Mouse (Mus musculus): ENCODE data around the gene Fam234b. TPM values are rescaled to one million over a fixed set of nuclear protein-coding genes. Genes with fewer than 3 reads are reported as not detected.
A peak's percentile ranks its signal among the peaks of the same experiment; 100 is the strongest.

The Fam234b gene
- total and polyA plus RNA-seq, 2 experiments from 2014 or later, result 90.5 to 114 TPM

- no peak overlapping the region for H3K4me3 ChIP-seq (ENCODE audit: low read depth, low read length)
- no peak for DNase-seq (ENCODE audit: low spot score)
- peaks cover 30% of the 10 kb centered on the region for H3K36me3 ChIP-seq (ENCODE audit: insufficient read depth, low read length)
Observed at GRCm38 (mm10) chr6:135212666-135213065, 14.9 kb downstream of the Fam234b start.

DNA sequence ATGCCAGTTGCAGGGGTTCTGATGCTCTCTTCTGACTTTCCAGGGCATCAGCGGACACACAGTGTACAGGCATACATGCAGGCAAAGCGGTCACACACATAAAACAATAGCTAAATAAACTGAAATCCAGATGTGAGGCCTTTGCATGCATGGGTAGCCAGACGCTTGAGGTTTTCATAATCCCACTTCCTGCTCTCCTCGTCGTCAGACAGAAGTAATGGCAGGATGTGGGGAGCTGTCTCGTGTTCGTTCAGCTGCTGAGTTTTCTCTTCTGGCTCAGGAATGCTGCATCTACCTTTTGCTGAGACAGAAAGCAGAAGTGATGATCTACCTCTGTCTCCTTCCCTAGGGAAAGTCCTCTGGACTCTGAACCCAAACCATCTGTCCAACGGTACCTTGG, 20.6 kb downstream of the Fam234b start:
- Histone ChIP-seq H3K4me2 (ENCODE audit: low read depth, low read length, poor library complexity, severe bottlenecking) (no peak overlapping the region), H3K27me3 (ENCODE audit: insufficient read depth, low read length) (no peaks in the 10 kb centered on the region), H3K27ac (ENCODE audit: low read depth, low read length) (no peak overlapping the region), H3K9ac (replicated peaks; ENCODE audit: low read length, poor library complexity, severe bottlenecking) (no peak overlapping the region), H3K4me3 (ENCODE audit: low read depth, low read length) (no peak overlapping the region), H3K36me3 (ENCODE audit: insufficient read depth, low read length) (peaks cover 35% of the 10 kb centered on the region), H3K4me1 (ENCODE audit: insufficient read depth, low read length) (no peaks in the 10 kb centered on the region), H3K9me3 (ENCODE audit: low read length) (no peaks in the 10 kb centered on the region)
- 83% methylated on average over 8 of the region's 8 CpGs for WGBS
- no peak for DNase-seq (ENCODE audit: low spot score)
- ATAC-seq (ENCODE audit: low FRiP score), result no peak
- no peak for TF ChIP-seq CTCF (IDR thresholded peaks at IDR 0.05)

More at GRCm38 (mm10) chr6:135212666-135213065, 14.9 kb downstream of the Fam234b start:
- H3K27ac ChIP-seq (ENCODE audit: low read depth, low read length), result no peak overlapping the region
- no peak for ATAC-seq (ENCODE audit: low FRiP score)
- WGBS, result 38% methylated on average over 2 of the region's 2 CpGs
- no peaks in the 10 kb centered on the region for H3K27me3 ChIP-seq (ENCODE audit: insufficient read depth, low read length)
- H3K4me2 ChIP-seq (ENCODE audit: low read depth, low read length, poor library complexity, severe bottlenecking), result no peak overlapping the region
- no peak overlapping the region for H3K9ac ChIP-seq (replicated peaks; ENCODE audit: low read length, poor library complexity, severe bottlenecking)
- H3K9me3 ChIP-seq (ENCODE audit: low read length), result no peaks in the 10 kb centered on the region
- H3K4me1 ChIP-seq (ENCODE audit: insufficient read depth, low read length), result no peaks in the 10 kb centered on the region
- TF ChIP-seq CTCF (IDR thresholded peaks at IDR 0.05), result no peak

DNA sequence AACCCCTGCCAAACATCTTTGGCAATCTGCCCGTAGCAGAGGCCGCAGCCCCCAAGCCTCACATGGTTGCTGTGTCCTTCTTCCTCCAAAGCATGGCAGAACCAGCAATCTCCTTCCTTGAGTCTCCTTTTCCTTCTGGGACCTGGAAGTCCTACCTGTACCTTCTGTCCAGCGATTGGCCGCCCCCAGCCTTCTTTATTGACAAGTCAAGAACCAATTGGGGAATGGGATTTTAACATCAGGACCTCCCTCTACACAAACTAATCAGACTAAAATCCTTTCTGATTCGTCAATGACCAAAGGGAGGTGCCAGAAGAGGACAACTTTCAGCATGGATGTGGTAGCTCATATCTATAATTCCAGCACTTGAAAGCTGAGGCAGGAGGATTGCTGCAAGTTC, 22.1 kb downstream of the Fam234b start:
- no peak overlapping the region for H3K27ac ChIP-seq (ENCODE audit: low read depth, low read length)
- WGBS, result 79% methylated on average over 5 of the region's 5 CpGs
- H3K4me2 ChIP-seq (ENCODE audit: low read depth, low read length, poor library complexity, severe bottlenecking), result no peak overlapping the region
- H3K4me3 ChIP-seq (ENCODE audit: low read depth, low read length), result no peak overlapping the region
- ATAC-seq (ENCODE audit: low FRiP score) (no peak), DNase-seq (ENCODE audit: low spot score) (no peak)
- H3K36me3 ChIP-seq (ENCODE audit: insufficient read depth, low read length), result peaks cover 29% of the 10 kb centered on the region
- peaks cover 5% of the 10 kb centered on the region; the same call in 1 of the 2 replicates for H3K4me1 ChIP-seq (ENCODE audit: insufficient read depth, low read length)
- no peak for TF ChIP-seq CTCF (IDR thresholded peaks at IDR 0.05)
- H3K9me3 ChIP-seq (ENCODE audit: low read length), result no peaks in the 10 kb centered on the region
- no peak overlapping the region for H3K9ac ChIP-seq (replicated peaks; ENCODE audit: low read length, poor library complexity, severe bottlenecking)
- no peaks in the 10 kb centered on the region for H3K27me3 ChIP-seq (ENCODE audit: insufficient read depth, low read length)

GRCm38 (mm10) chr6:135223786-135224416, 26.1 kb downstream of the Fam234b start:
- no peaks in the 10 kb centered on the region for H3K27me3 ChIP-seq (ENCODE audit: insufficient read depth, low read length)
- ATAC-seq (ENCODE audit: low FRiP score) (peak; percentile 81), DNase-seq (ENCODE audit: low spot score) (peak; percentile 80)
- peak overlapping the region; percentile 67 for H3K27ac ChIP-seq (ENCODE audit: low read depth, low read length)
- H3K4me3 ChIP-seq (ENCODE audit: low read depth, low read length), result no peak overlapping the region
- H3K4me2 ChIP-seq (ENCODE audit: low read depth, low read length, poor library complexity, severe bottlenecking), result no peak overlapping the region
- 43% methylated on average over 6 of the region's 6 CpGs for WGBS
- H3K4me1 ChIP-seq (ENCODE audit: insufficient read depth, low read length), result peaks cover 5% of the 10 kb centered on the region; the same call in 1 of the 2 replicates
- H3K36me3 ChIP-seq (ENCODE audit: insufficient read depth, low read length), result peaks cover 29% of the 10 kb centered on the region
- TF ChIP-seq CTCF (IDR thresholded peaks at IDR 0.05), result no peak
- H3K9ac ChIP-seq (replicated peaks; ENCODE audit: low read length, poor library complexity, severe bottlenecking), result no peak overlapping the region
- H3K9me3 ChIP-seq (ENCODE audit: low read length), result no peaks in the 10 kb centered on the region

DNA sequence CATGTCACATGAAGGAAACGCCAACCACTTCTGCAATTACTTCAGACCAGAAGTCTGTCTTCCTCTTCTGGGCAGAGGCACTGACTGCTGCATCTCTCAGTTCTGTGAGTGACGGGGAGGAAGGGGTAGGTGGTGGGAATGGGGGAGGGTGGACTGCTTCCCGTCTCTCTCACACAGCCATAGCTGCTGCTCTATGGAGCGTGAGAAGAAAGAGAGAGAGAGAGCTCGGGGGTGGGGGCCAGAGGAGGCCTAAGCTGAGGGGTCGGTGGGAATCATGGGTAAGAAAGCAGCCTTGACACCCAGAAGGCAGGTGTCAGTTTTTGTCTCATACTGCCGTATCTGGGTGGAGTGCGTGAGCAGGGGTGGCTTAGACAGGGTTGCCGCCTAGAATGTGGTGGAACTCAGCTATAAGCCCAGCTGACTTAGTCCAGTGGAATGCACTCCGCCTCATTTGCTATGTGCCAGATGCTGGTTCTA, 30.7 kb downstream of the Fam234b start:
- DNase-seq (ENCODE audit: low spot score) (no peak), ATAC-seq (ENCODE audit: low FRiP score) (no peak)
- Histone ChIP-seq H3K4me2 (ENCODE audit: low read depth, low read length, poor library complexity, severe bottlenecking) (no peak overlapping the region), H3K36me3 (ENCODE audit: insufficient read depth, low read length) (peaks cover 38% of the 10 kb centered on the region), H3K9me3 (ENCODE audit: low read length) (no peaks in the 10 kb centered on the region), H3K4me3 (ENCODE audit: low read depth, low read length) (no peak overlapping the region), H3K4me1 (ENCODE audit: insufficient read depth, low read length) (peaks cover 5% of the 10 kb centered on the region; the same call in 1 of the 2 replicates), H3K27me3 (ENCODE audit: insufficient read depth, low read length) (no peaks in the 10 kb centered on the region), H3K27ac (ENCODE audit: low read depth, low read length) (no peak overlapping the region), H3K9ac (replicated peaks; ENCODE audit: low read length, poor library complexity, severe bottlenecking) (no peak overlapping the region)
- 45% methylated on average over 10 of the region's 10 CpGs for WGBS
- TF ChIP-seq CTCF (IDR thresholded peaks at IDR 0.05), result no peak

DNA sequence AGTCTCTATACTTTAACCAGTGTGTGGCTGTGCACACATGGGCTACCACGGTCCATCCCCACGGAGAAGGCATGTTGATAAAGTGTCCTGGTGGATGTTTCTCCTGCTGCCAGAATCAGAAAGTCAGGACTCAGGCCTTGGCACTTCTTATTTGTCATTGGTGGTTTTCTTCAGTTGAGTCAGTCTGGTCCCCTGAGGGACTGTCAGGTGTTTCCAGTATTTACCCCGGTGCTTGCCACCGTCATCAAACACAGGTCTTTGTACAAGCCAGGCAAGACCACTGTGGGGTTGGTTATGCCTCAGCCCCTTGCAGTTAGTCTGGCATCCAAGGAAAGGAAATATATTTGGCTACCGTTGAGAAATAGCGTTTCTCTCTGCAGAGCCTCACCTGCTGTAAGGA, 32.8 kb downstream of the Fam234b start:
- no peak for ATAC-seq (ENCODE audit: low FRiP score)
- no peak for DNase-seq (ENCODE audit: low spot score)
- no peak overlapping the region for H3K9ac ChIP-seq (replicated peaks; ENCODE audit: low read length, poor library complexity, severe bottlenecking)
- H3K36me3 ChIP-seq (ENCODE audit: insufficient read depth, low read length), result peaks cover 50% of the 10 kb centered on the region
- no peaks in the 10 kb centered on the region for H3K27me3 ChIP-seq (ENCODE audit: insufficient read depth, low read length)
- H3K4me3 ChIP-seq (ENCODE audit: low read depth, low read length), result no peak overlapping the region
- H3K9me3 ChIP-seq (ENCODE audit: low read length), result no peaks in the 10 kb centered on the region
- no peak overlapping the region for H3K4me2 ChIP-seq (ENCODE audit: low read depth, low read length, poor library complexity, severe bottlenecking)
- H3K27ac ChIP-seq (ENCODE audit: low read depth, low read length), result no peak overlapping the region
- no peak for TF ChIP-seq CTCF (IDR thresholded peaks at IDR 0.05)
- 86% methylated on average over 6 of the region's 6 CpGs for WGBS
- no peaks in the 10 kb centered on the region for H3K4me1 ChIP-seq (ENCODE audit: insufficient read depth, low read length)
